Mouse (Mus musculus) erythroblast, adult 5-6 weeks (primary cell): Measurements from ENCODE around the gene Bglap2. TPM values are rescaled to one million over a fixed set of nuclear protein-coding genes. Genes with fewer than 3 reads are reported as not detected.
A peak's percentile ranks its signal among the peaks of the same experiment; 100 is the strongest.

ENCODE experiments used
- ATAC-seq: replicated peaks from 2 replicates; pipeline ENCODE4 v1.8.0; 2016; ENCODE audit warnings: moderate number of reproducible peaks, mild to moderate bottlenecking, moderate TSS enrichment, inconsistent platforms; ENCODE audit not compliant: poor library complexity, low FRiP score, severe bottlenecking
- total RNA-seq, 2 experiments: library from RNA; stranded (forward) in 1 of 2; stranded (reverse) in 1 of 2; fragments of 150-400 nt in 1 of 2; fragments of 200-764, 138-1000 nt in 1 of 2; gene quantifications; 2 replicates each; pipeline versions ENCODE4 v1.2.3 to v1.2.4; 2015 to 2017; ENCODE audit warnings: low replicate concordance in 2 of 2

The Bglap2 gene
- total RNA-seq, 2 experiments from 2014 or later = not detected

DNA sequence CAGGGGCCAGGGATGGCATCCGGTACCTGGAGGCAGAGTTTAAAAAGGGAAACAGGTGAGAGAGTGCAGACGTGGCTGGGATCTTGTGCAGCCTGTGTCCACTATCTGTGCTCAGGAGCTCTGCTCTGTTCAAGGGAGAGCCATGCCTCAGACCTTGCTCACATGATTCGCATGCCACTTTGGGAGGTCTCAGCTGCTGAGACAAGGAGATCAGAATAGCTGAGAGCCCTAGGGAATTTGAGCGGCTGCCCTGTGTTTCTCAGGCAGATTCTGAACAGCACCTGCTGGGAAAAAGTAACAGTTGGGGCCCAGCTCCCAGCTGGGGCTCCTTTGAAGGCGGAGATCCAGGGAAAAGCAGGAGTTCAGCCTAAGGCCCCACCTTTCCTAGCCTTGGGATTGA is 18.9 kb downstream of the Bglap2 start:
- no peak for ATAC-seq

DNA sequence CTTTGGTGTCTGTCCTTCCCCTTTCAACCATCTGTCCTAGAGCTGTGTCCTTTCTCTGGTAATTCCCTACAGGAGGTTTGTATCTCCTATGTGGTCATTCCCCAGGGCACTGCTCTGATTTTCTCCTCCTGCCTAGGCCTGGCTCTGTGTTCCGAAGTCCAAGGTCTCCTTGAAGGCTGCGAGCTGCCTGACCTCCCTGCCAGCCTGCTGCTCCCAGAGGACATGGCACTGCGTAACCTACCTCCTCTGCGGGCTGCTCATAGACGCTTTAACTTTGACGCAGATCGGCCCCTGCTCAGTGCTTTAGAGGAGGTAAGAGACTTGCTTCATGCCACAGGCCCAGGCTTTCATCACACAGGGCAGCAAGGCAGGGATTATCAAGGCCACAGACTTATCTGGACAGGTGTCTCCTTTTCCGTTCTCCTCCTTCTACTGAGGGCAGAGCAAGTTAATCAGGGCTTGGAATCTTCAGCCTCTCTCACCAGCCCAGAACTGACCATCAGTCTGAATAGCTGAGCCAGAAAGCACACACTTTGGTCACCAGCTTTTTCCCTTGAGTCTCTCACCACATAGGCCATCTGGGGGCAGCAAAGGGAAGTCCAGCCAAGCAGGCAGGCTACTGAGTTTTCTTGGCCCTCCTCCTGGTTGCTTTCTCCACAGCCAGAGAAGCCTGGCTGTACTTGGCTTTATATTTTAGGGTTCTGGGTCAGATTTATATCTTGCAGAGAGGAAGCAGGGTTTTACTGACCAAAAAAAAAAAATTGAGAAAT is 23.9 kb downstream of the Bglap2 start:
- no peak for ATAC-seq

DNA sequence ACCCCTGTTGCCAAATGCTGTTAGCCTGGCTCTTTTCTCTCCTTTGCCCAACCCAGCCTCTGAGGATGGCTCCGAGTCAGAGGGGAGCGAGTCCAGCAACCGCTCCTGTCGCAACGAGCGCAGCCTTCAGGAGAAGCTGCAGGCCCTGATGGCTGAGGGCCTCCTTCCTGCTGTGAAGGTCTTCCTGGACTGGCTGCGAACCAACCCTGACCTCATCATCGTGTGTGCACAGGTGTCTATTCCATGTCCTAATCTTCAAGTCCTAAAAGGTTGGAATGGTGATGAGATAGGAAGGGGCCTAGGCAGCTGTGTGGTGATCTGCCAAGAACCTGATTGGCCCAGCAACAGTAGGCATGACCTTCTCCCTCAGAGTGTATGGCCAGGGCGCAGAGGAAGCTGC is 25.6 kb downstream of the Bglap2 start:
- ATAC-seq = no peak

DNA sequence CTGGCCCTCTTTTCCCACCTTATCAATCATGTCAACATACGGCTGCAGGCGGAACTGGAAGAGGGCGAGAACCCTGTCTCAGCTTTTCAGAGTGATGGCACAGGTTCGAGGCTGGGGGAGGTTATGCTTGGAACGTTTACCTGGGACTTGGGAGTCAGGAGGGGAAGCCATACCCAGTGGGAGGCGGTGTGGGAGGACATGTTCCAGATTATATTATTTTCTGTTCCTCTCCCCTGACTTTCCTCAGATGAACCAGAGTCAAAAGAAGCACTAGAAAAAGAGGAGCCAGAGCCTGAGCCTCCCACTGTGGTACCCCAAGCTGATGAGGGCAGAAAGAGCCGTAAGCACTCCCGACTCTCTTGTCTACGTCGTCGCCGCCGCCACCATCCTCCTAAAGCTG is 27.8 kb downstream of the Bglap2 start:
- ATAC-seq = no peak

DNA sequence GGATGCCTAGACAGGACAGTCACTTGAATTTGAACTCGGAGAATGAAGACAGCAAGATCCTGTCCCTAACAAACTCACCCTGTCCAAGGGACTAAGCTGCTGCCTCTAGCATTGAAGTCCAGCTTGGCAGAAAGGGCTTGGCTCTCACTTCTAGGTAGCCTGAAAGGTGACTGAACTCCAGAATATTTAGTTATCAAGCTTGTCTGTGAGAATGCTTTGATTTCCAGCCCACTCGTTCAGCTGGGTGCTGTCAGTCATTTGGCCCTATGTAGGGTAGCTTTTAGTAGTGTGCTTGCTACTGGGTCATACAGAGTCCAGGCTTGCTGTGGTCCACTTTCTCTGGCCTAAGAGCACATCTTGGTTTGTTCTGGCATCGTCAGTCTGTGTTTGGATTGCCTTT is 39.5 kb downstream of the Bglap2 start:
- ATAC-seq = no peak

DNA sequence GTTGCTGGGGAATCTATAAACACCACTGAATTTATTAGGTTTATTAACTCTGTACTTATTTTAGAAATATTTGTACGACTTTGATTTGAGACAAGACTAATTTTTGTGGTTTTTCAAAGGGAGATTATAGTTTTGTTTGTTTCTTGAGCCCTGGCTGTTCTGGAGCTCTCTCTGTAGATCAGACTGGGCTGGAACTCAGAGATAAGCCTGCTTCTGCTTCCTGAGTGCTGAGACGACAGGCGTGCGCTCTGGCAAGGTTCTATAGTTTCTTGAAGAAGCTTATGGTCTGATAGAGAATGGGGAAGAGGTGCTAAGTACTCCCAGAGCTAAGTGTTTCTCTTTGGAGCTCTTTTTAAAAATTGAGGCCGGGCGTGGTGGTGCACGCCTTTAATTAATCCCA is 40.2 kb downstream of the Bglap2 start:
- ATAC-seq = peak; percentile 49

DNA sequence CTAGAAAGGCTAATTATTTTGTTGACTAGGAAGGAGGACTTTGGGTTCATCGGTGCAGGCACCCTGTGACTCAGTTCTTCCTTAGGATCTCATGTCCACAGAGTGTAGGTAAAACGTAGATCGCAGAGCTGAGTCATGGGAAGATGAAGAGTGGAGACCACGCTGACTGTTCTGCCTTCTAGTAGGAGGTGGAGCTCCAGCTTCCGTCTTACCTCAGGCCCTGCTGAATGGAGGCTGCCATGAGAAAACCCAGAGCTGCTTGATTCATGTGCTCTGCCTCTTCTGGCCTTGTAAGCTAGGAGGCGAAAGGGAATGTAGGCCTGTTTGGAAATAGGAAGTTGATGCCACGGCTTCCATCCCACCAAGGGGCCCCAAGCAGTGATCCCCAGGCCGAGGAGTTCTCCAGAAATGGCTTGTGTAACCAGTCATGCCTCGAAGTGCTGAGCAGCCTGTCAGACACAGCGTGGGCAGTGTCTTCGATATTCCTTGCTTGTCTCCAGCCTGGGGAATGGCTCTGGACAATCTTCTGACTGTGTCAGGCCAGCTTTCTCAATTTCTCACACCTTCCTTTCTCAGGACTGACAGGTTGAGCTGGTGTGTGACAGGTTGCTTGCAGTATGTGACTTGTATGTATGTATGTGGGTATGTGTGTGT is 41.0 kb downstream of the Bglap2 start:
- peak; percentile 50 for ATAC-seq

DNA sequence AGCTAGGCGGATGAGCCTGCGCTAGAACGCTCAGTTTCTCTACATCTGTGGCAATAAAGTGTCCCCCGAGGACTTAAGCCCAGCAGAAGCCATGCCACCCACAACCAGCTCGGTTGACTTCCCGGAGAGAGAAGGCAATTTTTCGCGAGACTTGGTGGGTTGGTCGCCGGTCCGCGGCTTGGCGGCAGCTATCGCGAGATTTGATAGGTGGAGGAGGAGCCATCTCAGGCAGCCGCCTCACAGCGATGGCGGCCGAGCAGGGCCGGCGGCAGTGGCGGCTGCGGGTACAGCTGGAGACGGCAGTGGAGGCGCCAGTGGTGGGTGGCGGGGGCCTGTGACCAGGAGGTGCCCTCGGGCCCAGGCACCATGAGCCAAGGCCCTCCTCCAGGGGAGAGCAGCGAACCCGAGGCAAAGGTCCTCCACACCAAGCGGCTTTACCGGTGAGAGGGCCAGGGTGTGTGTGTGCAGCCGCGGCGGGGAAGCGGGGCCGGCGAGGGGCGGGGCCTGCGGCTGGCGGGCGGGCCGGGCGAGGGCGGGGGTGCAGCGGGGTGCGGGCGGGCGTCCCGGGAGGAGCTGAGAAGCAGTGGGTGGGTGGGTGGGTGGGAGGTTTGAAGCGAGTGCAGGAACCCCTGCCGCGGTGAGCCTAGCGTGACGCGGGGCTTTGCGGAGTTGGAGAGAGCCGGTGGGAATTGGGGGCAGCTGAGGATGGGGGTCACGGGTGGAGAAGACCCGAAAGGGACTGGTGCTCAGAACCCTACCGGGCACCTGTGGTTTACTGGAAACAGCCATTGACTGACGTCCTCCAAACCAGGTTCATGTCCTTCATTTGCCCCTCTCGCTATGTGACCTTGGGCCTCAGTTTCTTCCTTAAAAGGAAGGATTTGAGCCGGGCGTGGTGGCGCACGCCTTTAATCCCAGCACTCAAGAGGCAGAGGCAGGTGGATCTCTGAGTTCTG is 42.2 kb downstream of the Bglap2 start, which contains the start of the genes Tmem79 and Smg5:
Tmem79 (minus strand) TSS at position 91 of the 956 bp plus-strand sequence.
Smg5 (plus strand) TSS at position 203 of the 956 bp plus-strand sequence.
- ATAC-seq = peak; percentile 85

DNA sequence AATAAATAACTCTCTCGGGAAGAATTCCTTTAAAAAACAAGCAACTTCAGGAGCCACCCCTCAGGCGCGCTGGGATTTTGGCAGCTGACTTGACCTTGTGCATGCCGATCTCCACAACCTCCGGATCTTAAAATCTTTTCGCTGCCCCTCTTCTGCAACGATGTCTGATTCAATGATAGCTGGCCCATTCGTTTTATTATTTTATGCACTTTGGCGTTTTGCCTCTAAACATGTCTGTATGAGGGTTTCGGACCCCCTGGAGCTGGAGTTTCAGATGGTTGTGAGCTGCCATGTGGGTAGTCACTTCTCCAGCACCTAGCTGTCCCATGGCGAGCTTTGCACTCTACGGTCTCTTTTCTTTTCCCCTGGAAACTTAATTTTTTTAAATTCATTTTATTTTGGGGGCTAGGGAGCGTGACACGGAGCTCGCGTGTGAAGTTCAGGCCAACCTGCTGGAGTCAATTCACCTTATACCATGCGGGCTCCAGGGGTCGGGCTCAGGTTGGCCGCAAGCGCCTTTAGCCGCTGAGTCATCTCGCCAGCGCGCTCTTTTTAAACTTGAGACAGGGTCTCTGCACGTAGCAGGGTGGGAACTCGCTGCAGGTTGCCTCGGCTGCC is 43.0 kb downstream of the Bglap2 start:
- ATAC-seq = peak; percentile 60

DNA sequence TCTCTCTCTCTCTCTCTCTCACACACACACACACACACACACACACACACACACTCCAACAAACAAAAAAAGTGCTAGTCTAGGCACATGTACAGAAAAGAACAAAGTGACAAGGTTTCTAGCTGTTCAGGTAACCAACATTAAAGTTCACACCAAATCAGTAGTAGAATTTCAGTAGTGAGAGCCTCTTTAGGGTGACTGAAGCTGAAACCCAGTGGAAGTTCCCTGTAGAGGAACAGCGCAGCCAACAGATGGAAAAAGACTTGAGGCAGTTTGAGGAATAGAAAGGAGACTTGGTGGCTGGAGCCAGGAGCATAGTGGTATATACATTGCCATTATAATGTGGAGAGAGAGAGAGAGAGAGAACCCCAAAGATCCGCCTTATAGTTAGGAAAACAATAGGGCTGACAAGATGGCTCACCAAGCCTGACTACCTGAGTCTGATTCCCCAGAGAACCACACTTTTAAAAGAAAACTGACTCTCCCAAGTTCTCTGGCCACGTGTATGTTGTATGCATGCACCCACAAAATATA is 43.5 kb downstream of the Bglap2 start:
- ATAC-seq = no peak

DNA sequence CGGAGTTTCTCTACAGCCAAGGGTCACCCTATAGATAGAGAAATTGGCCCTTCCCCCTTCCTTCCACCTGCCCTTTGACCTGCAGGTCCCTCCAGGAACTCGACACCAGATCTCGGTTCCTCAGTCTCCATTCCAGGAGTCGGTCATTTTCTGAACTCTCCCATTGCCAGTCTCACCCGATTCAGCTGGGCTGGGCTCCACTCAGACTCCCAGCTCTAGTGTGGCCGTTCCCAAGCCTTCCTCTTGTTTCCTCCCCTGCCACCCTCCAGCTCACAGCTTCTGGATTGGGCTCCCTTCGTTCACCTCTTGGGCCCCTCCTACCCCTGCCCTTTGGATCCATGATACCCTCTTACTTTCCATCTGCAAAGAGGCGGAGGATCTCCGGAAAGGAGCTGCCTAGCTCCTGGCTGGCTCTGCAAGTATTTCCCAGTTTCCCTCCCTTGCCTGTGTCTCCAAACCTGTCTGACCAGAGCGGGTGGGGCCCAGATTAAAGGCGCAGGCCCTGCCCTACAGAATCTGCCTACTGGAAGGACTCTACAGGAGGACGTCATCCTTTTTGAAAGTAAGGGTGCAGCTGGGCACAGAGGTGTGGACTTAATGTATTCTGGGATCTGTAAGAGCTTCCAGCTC is 44.4 kb downstream of the Bglap2 start:
- ATAC-seq = no peak

DNA sequence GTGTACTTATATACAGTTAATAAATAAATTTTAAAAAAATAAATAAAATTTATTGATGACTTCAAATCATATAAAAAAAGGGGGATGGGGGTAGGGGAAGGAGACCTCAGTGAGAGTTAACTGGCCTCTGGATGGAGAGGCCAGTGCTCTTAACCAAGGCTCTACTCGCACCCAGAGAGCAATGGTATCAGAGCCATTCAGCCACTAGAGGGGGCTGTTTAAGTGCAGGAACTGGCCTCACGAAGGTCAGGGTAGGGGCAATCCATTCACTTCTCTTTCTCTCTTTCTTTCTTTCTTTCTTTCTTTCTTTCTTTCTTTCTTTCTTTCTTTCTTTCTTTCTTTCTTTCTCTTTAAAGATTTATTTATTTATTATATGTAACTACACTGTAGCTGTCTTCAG is 47.2 kb downstream of the Bglap2 start:
- ATAC-seq = 0 out of 2 replicates have a peak, but pooled peaks have one; percentile 48

DNA sequence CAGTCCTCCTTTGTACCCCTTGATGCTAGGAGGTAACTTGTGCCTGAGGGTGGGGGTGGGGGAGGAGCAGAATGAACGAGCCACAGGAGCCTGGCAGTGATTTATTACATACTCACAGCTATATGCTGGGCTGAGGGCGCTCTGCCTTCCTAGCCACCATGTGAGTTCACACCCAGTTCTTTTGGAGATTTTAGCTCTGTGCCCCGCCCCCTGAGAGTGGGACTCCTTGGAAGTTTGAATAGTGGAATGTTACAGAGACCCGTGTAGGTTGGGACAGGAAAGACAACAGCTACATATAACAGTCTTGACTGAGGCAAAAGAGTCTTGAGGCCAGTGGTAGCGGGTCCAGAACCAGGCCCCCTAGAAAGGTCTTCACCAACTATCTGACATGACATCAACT is 49.5 kb downstream of the Bglap2 start:
- no peak for ATAC-seq

Other genes with a start within 250 kb of the Bglap2 start
- gene Mef2d, start 236.3 kb downstream of the Bglap2 start, total RNA-seq (2015; ENCODE audit: low replicate concordance) = 38.2 and 38.7 TPM in 2 replicates
- 11.3 and 19.8 TPM in 2 replicates for gene Mef2d, start 236.3 kb downstream of the Bglap2 start, total RNA-seq (2017; ENCODE audit: low replicate concordance)
- gene Rhbg, start 124.0 kb downstream of the Bglap2 start, total RNA-seq (2015; ENCODE audit: low replicate concordance) = not detected in 2 replicates
- not detected in 2 replicates for gene Rhbg, start 124.0 kb downstream of the Bglap2 start, total RNA-seq (2017; ENCODE audit: low replicate concordance)
- gene Gm38392, start 91.5 kb downstream of the Bglap2 start, total RNA-seq (2015; ENCODE audit: low replicate concordance) = not detected in 2 replicates
- gene Gm38392, start 91.5 kb downstream of the Bglap2 start, total RNA-seq (2017; ENCODE audit: low replicate concordance) = not detected in 2 replicates
- 5.0 TPM in 1 of 2 replicates, not detected in the other for gene Tsacc, start 81.7 kb downstream of the Bglap2 start, total RNA-seq (2015; ENCODE audit: low replicate concordance)
- gene Tsacc, start 81.7 kb downstream of the Bglap2 start, total RNA-seq (2017; ENCODE audit: low replicate concordance) = not detected in 2 replicates
- 97.4 and 178 TPM in 2 replicates for gene Cct3, start 81.6 kb downstream of the Bglap2 start, total RNA-seq (2015; ENCODE audit: low replicate concordance)
- 48.6 and 66.1 TPM in 2 replicates for gene Cct3, start 81.6 kb downstream of the Bglap2 start, total RNA-seq (2017; ENCODE audit: low replicate concordance)
- gene Glmp, start 53.7 kb downstream of the Bglap2 start, total RNA-seq (2015; ENCODE audit: low replicate concordance) = 11.1 and 58.3 TPM in 2 replicates
- gene Glmp, start 53.7 kb downstream of the Bglap2 start, total RNA-seq (2017; ENCODE audit: low replicate concordance) = 5.9 and 13.1 TPM in 2 replicates
- gene Tmem79, start 42.6 kb downstream of the Bglap2 start, total RNA-seq (2015; ENCODE audit: low replicate concordance) = not detected in 2 replicates
- 0.09 TPM in 1 of 2 replicates, not detected in the other for gene Tmem79, start 42.6 kb downstream of the Bglap2 start, total RNA-seq (2017; ENCODE audit: low replicate concordance)
- 28.1 and 29.5 TPM in 2 replicates for gene Smg5, start 42.4 kb downstream of the Bglap2 start, total RNA-seq (2015; ENCODE audit: low replicate concordance)
- 45.1 and 58.0 TPM in 2 replicates for gene Smg5, start 42.4 kb downstream of the Bglap2 start, total RNA-seq (2017; ENCODE audit: low replicate concordance)
- 3.1 TPM in 1 of 2 replicates, not detected in the other for gene Paqr6, start 14.1 kb downstream of the Bglap2 start, total RNA-seq (2015; ENCODE audit: low replicate concordance)
- not detected in 2 replicates for gene Paqr6, start 14.1 kb downstream of the Bglap2 start, total RNA-seq (2017; ENCODE audit: low replicate concordance)
- not detected in 2 replicates for gene Bglap3, start 6.0 kb downstream of the Bglap2 start, total RNA-seq (2015; ENCODE audit: low replicate concordance)
- not detected in 2 replicates for gene Bglap3, start 6.0 kb downstream of the Bglap2 start, total RNA-seq (2017; ENCODE audit: low replicate concordance)
- gene Bglap, start 5.8 kb upstream of the Bglap2 start, total RNA-seq (2015; ENCODE audit: low replicate concordance) = not detected in 2 replicates
- not detected in 2 replicates for gene Bglap, start 5.8 kb upstream of the Bglap2 start, total RNA-seq (2017; ENCODE audit: low replicate concordance)
- 33.2 and 56.6 TPM in 2 replicates for gene Pmf1, start 31.6 kb upstream of the Bglap2 start, total RNA-seq (2015; ENCODE audit: low replicate concordance)
- gene Pmf1, start 31.6 kb upstream of the Bglap2 start, total RNA-seq (2017; ENCODE audit: low replicate concordance) = 42.1 and 43.4 TPM in 2 replicates
- 7.9 and 11.5 TPM in 2 replicates for gene Slc25a44, start 46.4 kb upstream of the Bglap2 start, total RNA-seq (2015; ENCODE audit: low replicate concordance)
- 13.7 and 20.2 TPM in 2 replicates for gene Slc25a44, start 46.4 kb upstream of the Bglap2 start, total RNA-seq (2017; ENCODE audit: low replicate concordance)
- 29.7 and 57.3 TPM in 2 replicates for gene Sema4a, start 82.5 kb upstream of the Bglap2 start, total RNA-seq (2015; ENCODE audit: low replicate concordance)
- 9.8 and 20.7 TPM in 2 replicates for gene Sema4a, start 82.5 kb upstream of the Bglap2 start, total RNA-seq (2017; ENCODE audit: low replicate concordance)
- gene Lmna, start 131.3 kb upstream of the Bglap2 start, total RNA-seq (2015; ENCODE audit: low replicate concordance) = 6.9 and 9.0 TPM in 2 replicates
- gene Lmna, start 131.3 kb upstream of the Bglap2 start, total RNA-seq (2017; ENCODE audit: low replicate concordance) = 45.6 and 52.7 TPM in 2 replicates
- gene Mex3a, start 153.7 kb upstream of the Bglap2 start, total RNA-seq (2015; ENCODE audit: low replicate concordance) = 0.19 and 1.5 TPM in 2 replicates
- 0.34 TPM in 1 of 2 replicates, not detected in the other for gene Mex3a, start 153.7 kb upstream of the Bglap2 start, total RNA-seq (2017; ENCODE audit: low replicate concordance)
- gene Rab25, start 169.6 kb upstream of the Bglap2 start, total RNA-seq (2015; ENCODE audit: low replicate concordance) = not detected in 2 replicates
- not detected in 2 replicates for gene Rab25, start 169.6 kb upstream of the Bglap2 start, total RNA-seq (2017; ENCODE audit: low replicate concordance)
- gene Lamtor2, start 174.4 kb upstream of the Bglap2 start, total RNA-seq (2015; ENCODE audit: low replicate concordance) = 4.2 and 8.6 TPM in 2 replicates
- gene Lamtor2, start 174.4 kb upstream of the Bglap2 start, total RNA-seq (2017; ENCODE audit: low replicate concordance) = 14.3 and 15.8 TPM in 2 replicates
- 5.4 and 7.9 TPM in 2 replicates for gene Ubqln4, start 175.1 kb upstream of the Bglap2 start, total RNA-seq (2015; ENCODE audit: low replicate concordance)
- 5.7 and 10.0 TPM in 2 replicates for gene Ubqln4, start 175.1 kb upstream of the Bglap2 start, total RNA-seq (2017; ENCODE audit: low replicate concordance)
- gene Ssr2, start 197.2 kb upstream of the Bglap2 start, total RNA-seq (2015; ENCODE audit: low replicate concordance) = 80.3 and 91.8 TPM in 2 replicates
- 24.3 and 35.9 TPM in 2 replicates for gene Ssr2, start 197.2 kb upstream of the Bglap2 start, total RNA-seq (2017; ENCODE audit: low replicate concordance)
- gene Arhgef2, start 227.3 kb upstream of the Bglap2 start, total RNA-seq (2015; ENCODE audit: low replicate concordance) = 15.2 and 20.5 TPM in 2 replicates
- gene Arhgef2, start 227.3 kb upstream of the Bglap2 start, total RNA-seq (2017; ENCODE audit: low replicate concordance) = 16.7 and 18.1 TPM in 2 replicates